Mouse (Mus musculus): ENCODE data around the gene Rrp15.

Rrp15 gene

DNA sequence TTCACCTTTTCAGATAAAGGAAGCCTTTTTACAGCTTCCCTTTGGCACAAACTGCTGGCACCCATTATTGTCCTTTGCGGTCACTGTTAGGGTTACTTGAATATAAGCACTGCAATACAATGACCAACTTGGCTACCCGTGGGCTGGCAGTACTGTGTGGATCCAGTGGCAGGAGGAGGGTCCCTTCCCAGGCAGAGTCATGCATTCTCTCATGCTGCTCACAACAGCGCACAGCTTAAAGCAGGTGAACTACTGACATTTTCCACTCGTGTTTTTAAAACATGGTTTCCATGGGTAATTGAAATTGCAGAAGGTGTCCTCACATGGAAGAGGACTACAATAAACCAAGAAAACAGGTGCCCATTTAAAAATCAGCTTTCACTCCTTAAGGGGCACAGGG lies 34.9 kb downstream of the Rrp15 start:
- no peak for DNase-seq (ENCODE audit: low spot score)

DNA sequence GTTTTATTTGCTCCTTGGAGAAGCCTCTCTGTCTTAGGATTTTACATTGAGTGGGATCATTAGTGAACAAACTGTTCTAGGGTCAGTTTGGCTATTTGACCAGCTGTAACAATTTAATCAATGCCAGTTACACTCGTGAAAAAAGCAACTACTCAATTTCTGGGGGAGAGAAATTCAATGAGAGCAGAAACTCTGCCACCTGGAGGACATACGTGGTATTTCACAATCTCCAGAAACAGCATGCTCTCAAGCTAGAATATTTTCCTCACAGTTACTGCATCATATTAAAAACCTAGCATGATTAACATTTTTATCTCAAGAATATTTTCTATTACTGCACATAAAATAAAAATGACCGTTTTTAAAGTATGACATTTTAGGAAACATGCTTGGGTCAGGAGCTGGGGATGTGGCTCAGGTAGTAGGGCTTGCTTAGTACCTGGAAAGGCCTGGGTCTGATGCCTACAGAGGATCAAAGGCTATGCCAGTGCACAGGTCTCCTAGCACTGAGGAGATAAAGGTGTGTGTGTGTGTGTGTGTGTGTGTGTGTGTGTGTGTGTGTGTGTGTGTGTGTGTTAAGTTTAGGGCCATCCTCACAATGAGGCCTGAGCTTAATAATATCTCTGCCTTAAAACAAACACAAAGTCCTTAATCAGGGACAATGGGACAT lies 36.2 kb downstream of the Rrp15 start:
- no peak for DNase-seq (ENCODE audit: low spot score)

DNA sequence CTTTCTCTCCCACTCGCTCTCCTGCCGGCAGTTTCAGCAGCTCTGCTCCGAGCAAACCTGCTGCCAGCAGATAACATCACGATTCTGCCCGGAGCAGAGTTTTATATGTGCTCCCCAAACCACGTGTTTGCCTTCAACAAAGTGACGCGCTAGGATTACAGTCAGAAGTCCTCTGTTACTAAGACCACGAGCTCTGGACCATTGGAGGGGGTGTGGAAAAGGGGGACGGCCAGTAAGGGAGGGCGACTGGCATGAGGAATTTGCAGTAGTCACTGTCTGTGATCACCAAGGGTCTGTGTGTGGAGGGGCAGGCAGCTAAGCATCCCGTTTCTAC lies 43.3 kb downstream of the Rrp15 start, which contains the start of gene Tgfb2:
TSS of gene Tgfb2 (minus strand) at position 75 of the 334 bp plus-strand sequence.
- DNase-seq (ENCODE audit: low spot score), result peak; percentile 15

DNA sequence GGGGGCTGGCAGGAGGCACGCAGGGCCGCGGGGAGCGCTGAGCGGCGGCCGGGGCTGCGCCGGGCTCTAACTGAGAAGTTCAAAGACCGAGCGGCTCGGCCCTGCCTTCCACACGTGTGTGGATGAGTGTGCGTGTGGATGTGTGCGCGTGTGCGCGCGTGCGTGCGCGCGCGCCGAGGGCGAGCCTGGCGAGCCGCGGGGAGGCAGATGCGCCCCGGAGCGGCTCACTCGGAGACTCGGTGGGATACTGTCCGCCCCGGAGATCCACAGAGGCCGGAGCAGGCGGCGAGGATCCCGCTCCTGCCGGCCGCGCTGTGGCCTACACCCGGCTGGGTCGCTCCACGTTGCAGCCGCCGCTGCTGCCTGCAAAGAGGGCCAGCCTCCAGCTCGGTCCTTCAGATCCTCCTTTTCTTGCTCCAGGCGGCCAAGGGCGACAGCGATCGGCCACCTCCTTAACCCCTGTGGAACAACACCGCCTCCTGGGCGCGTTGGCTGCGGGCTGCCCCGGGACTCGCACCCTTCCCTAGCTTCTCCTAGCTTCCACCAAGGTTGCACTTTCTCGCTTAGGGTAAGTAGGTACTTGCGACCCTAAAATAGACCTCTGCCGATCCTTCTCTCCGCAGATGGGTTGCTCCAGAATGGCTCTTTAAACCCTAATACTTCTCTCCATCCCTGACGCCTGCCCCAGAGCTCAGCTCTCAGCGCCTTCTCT lies 43.8 kb downstream of the Rrp15 start:
- peak; percentile 65 for DNase-seq (ENCODE audit: low spot score)

DNA sequence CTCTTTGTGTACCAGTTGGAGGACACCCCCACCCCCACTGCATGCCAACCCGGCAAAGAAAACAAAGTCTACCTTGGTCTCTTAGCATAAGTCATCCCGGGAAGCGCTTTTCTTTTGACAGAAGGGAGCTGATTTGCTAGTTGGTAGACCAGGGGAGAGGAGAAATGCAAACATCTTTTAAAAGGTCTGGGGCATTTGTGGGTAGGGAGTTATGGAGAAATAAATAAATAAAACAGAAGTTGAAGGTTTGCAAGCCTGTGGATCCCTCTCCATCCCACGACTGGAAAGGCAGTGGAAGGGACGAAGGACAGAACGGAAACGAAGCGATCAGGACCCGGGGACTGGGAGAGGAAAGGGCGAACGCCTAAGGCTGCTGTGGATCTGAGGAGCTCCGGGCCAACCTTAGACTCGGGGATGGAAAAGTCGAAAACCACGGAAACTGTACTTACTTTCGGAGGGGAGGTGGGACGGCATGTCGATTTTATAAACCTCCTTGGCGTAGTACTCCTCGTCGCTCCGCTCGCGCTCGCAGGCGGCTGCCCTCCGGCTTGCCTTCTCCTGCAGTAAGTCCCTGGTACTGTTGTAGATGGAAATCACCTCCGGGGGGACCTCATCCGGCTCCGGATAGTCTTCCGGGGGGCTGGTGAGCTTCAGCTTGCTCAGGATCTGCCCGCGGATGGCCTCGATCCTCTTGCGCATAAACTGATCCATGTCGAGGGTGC lies 45.0 kb downstream of the Rrp15 start:
- peak; percentile 38 for DNase-seq (ENCODE audit: low spot score)

DNA sequence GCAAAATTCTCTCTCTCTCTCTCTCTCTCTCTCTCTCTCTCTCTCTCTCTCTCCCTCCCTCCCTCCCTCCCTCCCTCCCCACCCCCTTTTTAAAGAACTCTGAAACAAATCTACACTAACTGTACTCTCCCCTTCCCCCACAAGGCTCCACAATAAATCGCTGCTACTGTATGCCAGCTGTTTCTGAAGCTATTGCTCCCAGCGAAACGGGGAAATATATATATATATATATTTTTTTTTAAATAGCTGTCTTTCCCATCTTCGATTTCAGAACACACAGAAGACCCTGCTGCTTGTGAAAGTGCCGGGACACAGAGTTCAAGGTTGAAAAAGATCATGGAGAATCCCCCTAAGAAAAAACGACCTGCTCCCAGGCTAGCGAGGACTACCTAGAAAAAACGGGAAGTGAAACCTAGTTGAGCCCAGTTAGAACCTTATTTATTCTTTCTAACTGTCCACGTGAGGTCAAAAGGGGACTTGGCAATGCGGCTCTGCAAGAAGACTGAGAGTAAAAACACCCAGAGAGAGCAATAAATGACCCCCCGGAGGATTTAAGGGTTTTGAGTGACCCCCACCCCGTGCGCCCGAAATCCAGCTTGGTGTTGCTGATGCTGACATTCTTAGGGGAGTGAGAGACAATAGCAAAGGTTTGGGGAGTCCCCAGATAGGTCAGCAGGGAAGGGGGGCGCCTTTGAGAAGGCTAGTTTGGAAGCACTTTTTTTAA lies 45.7 kb downstream of the Rrp15 start:
- no peak for DNase-seq (ENCODE audit: low spot score)

DNA sequence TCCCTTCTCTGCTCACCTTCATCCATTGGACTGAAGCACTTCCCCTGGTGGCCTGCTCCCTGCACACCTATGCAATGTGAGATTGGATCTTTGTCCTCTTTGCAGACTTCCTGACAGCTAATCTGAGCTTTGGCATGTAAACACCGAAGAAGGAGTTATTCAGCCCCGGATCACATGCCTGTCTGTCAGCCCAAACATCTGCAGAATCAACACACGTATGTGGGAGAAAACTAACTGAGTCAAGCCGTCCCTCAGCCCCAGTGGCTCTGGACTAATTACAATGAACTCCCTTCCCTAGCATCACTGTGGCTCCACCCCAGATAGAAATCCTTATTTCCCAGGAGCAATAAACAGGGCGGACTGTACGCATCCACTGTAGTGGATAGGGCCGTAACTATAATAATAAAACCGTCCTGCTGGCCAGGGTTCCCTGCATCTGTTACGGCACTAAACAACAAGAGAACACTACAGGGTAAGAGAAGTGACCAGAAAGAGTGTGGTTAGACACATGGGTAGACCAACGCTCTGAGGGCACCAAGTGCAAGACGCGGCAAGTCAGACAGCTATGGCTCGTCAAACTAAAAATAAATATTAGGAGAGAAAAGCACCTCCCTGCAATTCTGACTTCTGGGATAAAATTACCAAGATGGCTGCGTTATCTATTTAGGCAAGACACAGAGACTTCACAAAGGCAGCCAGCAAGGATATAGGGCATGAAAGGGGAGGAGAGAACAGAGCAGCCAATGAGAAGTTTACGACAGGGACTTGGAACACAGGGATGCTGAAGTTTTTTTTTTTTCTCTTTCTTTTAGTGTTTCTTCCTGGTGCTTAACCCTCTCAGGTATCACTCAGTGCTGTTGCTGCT lies 46.5 kb downstream of the Rrp15 start:
- DNase-seq (ENCODE audit: low spot score), result no peak

DNA sequence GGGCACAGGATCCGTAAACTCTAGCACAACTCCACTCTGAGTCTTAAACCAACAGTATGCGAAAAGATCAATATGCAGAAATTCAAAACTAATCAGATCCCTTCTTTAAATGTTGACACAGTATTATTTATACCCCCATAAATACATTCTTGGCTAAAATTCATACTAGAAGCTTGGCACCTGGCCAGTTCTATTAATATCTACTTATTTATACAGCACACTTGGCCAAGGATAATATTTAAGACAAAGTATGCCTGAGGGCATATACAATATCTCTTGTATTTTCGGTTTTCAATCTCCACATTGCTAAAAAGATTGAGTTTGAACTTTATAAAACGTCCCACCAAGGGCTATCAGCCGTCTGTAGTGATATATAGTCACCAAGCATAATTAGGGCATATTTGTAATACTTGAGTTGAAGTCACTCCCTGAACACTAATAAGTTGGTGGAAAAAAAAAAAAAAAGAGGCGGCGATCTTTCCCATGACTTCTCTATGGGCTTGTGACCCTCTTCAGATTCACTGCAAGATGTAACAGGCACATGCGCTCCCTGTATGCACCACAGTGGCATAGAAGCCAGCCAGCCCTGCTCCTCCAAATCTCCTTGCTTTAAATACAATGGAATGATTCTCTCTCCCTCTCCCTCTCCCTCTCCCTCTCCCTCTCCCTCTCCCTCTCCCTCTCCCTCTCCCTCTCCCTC lies 47.8 kb downstream of the Rrp15 start:
- no peak for DNase-seq (ENCODE audit: low spot score)

DNA sequence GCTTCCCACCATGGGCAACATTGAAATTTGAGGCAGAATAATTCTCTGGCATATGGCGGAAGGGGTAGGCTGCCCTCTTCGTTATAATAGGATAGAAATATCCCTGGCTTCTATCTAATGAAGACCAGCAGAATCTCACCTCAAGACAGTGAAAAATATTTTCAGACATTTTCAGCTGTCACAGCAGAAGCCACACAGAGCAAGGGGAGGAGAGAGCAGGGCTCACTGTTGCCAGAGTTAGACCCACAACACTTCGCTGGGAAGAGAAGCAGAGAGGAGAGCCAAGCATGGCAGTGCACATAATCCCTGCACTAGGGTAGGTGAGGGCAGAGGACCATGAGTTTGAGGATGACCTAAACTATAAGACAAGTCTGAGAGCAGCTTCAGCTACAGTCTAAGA lies 48.7 kb downstream of the Rrp15 start:
- no peak for DNase-seq (ENCODE audit: low spot score)

DNA sequence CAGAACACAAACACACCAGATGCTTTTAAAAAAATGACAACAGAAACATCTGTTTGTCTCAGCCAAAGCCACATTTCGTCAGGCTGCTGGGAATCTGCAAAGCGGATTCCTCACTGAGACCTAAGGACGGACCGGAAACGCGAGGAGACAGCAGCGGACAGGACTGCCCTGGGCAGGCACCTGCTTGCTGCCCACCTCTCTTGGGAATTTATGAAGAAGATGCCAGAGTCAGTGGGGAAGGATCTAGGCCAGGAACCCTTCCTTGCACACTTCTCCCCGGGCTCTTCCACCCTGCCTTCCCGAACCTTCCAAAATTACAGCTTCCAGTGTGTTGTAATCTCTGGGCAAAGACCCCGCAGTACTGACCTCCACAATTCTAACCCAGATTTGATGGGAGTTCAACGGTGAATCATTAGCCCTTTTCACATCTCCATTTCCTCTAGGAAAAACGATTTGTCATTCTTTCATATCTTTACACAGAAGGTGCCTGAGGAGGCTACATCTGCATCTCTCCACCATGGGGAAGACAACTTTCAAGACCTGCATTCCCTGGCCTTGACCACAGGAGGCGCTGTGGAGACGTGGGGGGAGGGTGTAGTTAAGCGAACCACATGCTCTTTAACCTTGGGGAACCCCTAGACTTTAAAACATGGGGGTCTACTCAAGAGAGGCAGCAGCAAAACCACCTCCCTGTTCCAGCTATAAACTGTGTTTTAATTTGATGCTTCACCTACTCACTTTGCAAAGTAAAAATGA lies 50.4 kb downstream of the Rrp15 start:
- DNase-seq (ENCODE audit: low spot score), result no peak

DNA sequence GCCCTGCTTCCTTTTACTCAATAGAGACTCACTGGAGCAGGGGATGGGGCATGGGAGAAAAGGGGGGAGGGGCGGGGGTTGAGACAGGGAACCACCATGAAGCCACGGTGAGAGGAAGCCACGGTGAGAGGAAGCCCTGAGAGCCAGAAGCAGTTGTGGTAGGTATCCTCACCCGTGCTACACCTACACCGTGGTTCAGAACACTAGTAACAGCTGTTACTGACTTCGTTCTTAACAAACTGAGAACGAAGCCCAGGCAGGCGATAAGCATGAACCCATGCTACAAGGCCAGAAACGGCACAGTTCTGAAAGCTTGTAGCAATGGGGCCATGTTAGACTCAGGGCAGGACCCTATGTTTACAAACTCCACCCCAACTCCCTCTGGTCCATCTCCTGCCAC lies 52.9 kb downstream of the Rrp15 start:
- DNase-seq (ENCODE audit: low spot score), result no peak

DNA sequence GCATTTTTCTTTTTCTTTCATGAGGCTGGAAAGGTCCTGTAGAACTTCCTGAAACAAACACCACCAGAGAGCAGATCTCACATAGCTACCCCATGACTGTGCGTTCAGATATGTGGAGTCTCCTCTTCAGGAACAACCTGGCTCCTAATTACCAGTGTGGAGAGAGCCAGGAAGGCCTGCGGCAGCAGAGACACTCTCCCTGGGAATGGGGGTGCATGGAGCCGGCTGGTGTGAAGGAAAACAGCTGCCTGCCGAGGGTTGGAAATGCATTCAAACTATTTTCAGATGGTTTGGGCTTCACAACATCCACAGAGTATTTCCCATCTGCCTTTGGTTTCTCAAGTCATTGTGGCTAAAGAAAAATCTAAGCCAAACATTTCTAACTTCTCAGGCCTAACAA lies 53.8 kb downstream of the Rrp15 start:
- no peak for DNase-seq (ENCODE audit: low spot score)

DNA sequence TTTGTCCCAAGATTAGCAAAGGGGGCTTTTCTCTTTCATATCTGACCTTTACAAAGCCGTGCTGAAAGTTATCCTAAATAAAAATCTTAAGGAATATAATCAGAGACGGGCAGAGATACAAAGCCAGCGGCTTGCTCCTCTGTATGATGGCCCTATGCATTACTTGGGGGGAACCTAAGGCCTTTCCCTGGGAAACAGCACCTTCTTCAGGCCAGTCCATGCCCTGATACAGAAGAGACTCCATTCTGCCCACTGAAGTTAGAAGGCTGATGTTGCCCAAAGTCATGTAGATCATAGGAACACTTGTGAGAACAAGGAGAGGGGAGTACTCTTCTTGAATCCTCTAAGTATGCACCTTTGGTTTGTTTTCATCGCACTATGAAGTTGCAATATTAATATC lies 56.8 kb downstream of the Rrp15 start:
- no peak for DNase-seq (ENCODE audit: low spot score)

DNA sequence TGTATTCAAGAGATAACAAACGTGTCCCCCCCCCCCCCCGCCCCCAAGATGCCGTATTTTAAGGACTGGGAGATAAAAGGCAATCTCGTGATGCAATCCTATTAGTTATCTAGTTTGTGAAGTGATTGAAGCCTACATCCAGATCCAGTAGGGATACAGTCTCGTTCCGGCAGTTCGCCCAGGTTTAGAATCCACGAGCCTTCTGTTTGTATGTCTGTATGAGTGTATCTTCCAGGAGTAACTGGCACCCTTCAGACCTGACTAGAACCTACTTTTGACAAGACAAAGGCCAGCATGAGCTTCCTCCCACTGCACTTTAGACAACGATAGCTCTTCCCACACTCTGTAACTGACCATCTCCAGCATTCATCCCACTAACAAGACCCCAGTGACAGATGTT lies 57.5 kb downstream of the Rrp15 start:
- DNase-seq (ENCODE audit: low spot score), result no peak

DNA sequence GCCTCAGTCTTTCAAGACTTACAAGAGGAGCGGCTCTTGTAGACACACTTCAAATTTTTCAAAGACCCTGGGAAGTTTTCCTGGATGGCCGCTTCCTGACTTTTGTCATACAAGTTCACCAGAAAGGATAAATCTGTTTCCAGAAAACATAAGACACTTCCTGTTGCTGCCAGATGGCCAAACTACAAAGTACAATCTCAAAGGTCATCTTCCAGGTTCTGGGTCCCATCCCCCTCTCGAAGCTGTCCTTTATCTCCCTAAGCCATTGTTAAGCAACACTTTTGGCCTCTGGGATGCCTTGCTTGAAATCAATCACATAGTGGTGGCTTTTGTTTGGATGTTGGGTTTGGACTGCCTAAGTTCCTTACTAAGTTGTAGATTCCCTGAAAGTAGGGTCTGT lies 65.1 kb downstream of the Rrp15 start:
- DNase-seq (ENCODE audit: low spot score), result no peak

DNA sequence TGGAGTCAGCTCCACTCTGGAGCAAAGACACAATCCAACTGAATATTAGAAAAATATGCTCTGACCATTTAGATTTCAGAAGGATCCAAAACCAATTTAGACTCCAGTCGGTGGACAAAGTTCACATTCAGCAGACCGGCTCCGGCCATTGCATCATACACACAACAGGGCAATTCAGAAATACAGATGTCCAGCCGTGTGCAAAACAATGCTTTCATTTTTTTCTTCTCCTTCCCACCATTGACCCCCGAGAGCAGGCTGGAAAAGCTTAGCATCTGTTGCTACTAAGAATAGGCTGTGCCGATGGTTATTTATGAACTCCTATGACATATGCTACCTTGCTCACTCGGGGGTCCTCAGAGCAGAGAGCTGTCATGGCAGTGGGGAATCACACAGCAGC lies 66.6 kb downstream of the Rrp15 start:
- DNase-seq (ENCODE audit: low spot score), result no peak

DNA sequence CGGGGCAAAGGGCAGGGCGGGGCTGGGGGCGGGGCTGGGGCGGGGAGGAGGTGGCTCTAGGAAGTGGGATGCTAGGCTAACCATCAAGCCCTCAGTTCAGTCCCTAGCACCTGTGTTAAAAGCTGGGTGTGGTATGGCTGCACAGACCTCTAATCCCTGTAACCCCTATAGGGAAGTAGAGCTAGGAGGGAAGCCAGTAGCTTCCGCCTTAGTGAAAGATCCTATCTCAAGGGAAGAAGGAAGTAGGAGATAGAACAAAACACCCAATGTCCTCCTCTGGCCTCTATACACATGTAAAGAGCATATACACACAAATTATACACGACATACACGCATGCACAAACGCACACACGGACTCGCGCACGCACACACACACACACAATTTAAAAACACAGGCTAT lies 71.5 kb downstream of the Rrp15 start:
- no peak for DNase-seq (ENCODE audit: low spot score)

DNA sequence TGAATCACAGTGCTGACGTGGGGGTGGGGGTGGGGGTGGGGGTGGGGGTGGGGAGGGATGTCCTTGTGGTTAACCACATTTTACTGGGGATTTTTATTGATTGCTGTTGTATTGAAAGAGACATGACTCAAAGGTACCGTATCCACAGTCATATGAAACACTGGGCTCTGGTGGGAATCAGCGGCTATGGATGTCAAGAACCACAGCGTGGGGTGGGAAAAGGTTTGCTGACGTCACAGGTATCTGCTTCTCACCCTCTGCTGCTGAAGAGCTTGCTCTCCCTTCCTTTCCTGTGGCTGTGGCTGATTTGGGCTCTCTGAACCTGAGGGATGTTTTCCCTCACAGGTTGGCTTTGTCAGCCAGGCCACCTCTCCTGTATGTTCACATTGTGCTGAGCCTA lies 73.0 kb downstream of the Rrp15 start:
- no peak for DNase-seq (ENCODE audit: low spot score)

DNA sequence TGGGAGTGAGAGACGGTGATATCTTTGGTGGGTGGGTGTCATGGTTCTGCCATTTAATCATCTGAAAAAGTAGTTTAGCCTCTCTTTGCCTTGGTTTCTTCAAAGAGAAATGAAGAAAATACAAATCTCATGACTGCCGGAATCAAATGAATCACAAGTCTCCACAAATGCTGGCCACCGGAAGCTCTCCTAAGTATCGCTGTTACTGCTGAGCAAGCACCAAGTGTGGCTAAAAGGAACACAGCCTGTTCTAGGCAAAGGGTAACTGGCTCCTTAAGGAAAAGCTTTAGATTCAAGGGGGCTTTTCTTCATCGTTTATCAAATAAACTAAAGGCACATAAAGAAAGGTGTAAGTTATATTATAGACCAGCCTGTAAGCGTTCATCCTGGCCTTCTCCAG lies 73.9 kb downstream of the Rrp15 start:
- DNase-seq (ENCODE audit: low spot score), result no peak

DNA sequence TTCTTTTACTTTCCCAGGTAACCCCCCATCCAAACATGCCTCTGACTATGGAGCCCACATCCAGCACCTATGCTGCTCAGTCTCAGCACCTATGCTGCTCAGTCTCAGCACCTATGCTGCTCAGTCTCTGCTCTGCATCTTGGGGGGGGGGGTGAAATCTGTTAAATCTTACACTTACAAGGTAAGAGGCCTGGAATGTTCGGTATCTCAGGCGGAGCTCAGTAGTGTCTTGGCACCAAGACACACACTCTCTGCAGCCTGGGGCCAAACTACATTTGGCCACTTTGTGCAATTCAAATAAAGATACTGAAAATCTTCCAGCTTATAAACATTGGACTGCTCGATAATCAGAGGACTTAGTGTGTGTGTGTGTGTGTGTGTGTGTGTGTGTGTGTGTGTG lies 74.5 kb downstream of the Rrp15 start:
- no peak for DNase-seq (ENCODE audit: low spot score)
